13 mouse cellular contexts compared by ENCODE assay signal in the genomic region with DNA sequence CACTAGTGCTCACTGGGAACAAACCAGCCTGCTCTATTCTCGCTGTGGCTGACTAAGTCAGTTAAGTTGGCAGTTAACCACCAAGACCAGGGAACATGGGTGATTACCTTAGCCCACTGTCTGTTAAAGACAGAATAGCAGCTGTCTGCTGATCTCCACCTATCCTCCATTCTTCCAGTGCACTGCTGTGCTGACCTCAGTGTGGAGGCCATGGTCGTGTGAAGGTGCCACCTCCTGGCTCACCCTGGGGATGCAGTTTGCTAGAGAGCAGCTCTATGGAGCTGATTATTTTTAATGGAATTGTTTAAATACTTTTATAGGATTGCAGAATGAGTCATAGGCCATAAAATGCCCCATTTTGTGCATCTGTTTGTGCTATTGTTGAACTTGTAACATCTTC.
DNase-seq lines count a peak whose midpoint lies in the region; TF ChIP-seq lines count a peak whose summit lies in the region.
"Had no signal": no experiment of that assay in that cellular context is flagged by ENCODE, and none has a peak within 500 bp of the region (broad histone marks: within the 10 kb centered on the region; RNA-seq: fewer than 3 reads in every experiment).

No protein-coding gene starts in this region.

- H3K9ac ChIP-seq in MEL (ENCODE audit: control insufficient read depth, low read depth, low read length, poor library complexity, severe bottlenecking), result no peak overlapping the region
- H3K9ac ChIP-seq: heart, embryonic 13.5 days; limb, embryonic 13.5 days; neural tube, embryonic 12.5 days had no signal

- no peak; the same call in 1 of the 2 replicates for TF ChIP-seq RAD21 in MEL (IDR thresholded peaks at IDR 0.05; ENCODE audit: low read depth, low read length)

- no peak for TF ChIP-seq POLR2A in MEL (IDR thresholded peaks at IDR 0.05; ENCODE audit: control insufficient read depth in 1 of 2, insufficient read depth in 1 of 2, low read depth in 1 of 2, low read length in 2 of 2, poor library complexity in 1 of 2)
- TF ChIP-seq POLR2A in embryonic fibroblast, embryonic 13.5 days (IDR thresholded peaks at IDR 0.05; ENCODE audit: low read depth, low read length), result no peak

- peak; percentile 43 for DNase-seq in cerebellum, adult 8-10 months
- no peak for DNase-seq in cerebellum, postnatal 4 days (ENCODE audit: low spot score in 2 of 2)
- DNase-seq in left cerebral cortex, adult 2 months (ENCODE audit: extremely low spot score in 1 of 2, low spot score in 2 of 2), result no peak
- no peak for DNase-seq in left cerebral cortex, postnatal 14 days (ENCODE audit: low spot score in 2 of 2)
- no peak for DNase-seq in MEL (ENCODE audit: low read depth, low spot score)
- no peak for DNase-seq in thymus, postnatal 10 days (ENCODE audit: low spot score in 2 of 2)
- DNase-seq in thymus, adult 18-20 months, result no peak
- DNase-seq: thymus, postnatal 4 days had no signal

- TF ChIP-seq CTCF in left cerebral cortex, adult 2 months (IDR thresholded peaks at IDR 0.05), result peak; percentile 46
- peak in 2 of 3 experiments; percentile 21 to 35; a peak in 3 of 6 replicates for TF ChIP-seq CTCF in MEL (IDR thresholded peaks at IDR 0.05 in 2 of 3, conservative IDR thresholded peaks at IDR 0.05 in 1 of 3; ENCODE audit: control insufficient read depth in 1 of 3, insufficient read depth in 1 of 3, low read depth in 2 of 3, low read length in 3 of 3, poor library complexity in 1 of 3, severe bottlenecking in 1 of 3)
- peak; percentile 87; the same call in 1 of the 2 replicates for TF ChIP-seq CTCF in embryonic fibroblast, embryonic 13.5 days (IDR thresholded peaks at IDR 0.05; ENCODE audit: borderline replicate concordance, insufficient read depth, low read length)

- no peaks in the 10 kb centered on the region for H3K79me2 ChIP-seq in MEL (ENCODE audit: control insufficient read depth, insufficient read depth, low read length, poor library complexity)

- TF ChIP-seq EP300 in MEL (IDR thresholded peaks at IDR 0.05; ENCODE audit: low read depth in 1 of 2, low read length in 2 of 2), result no peak

- no peaks in the 10 kb centered on the region for H3K9me3 ChIP-seq in MEL (replicated peaks; ENCODE audit: insufficient read depth, low read length)
- H3K9me3 ChIP-seq: heart, embryonic 13.5 days; limb, embryonic 13.5 days; neural tube, embryonic 12.5 days had no signal

- no peaks in the 10 kb centered on the region; a peak in 1 of 4 replicates for H3K36me3 ChIP-seq in MEL (ENCODE audit: control insufficient read depth in 1 of 2, insufficient read depth in 2 of 2, low read length in 2 of 2)

- no peaks in the 10 kb centered on the region for H3K27me3 ChIP-seq in MEL (ENCODE audit: control insufficient read depth in 1 of 2, insufficient read depth in 2 of 2, low read length in 2 of 2)
- H3K27me3 ChIP-seq: heart, embryonic 13.5 days; limb, embryonic 13.5 days; neural tube, embryonic 12.5 days had no signal

- H3K27ac ChIP-seq in left cerebral cortex, adult 2 months, result no peak overlapping the region
- no peak overlapping the region for H3K27ac ChIP-seq in MEL (ENCODE audit: control insufficient read depth, low read depth, low read length)
- H3K27ac ChIP-seq in embryonic fibroblast, embryonic 13.5 days (ENCODE audit: insufficient read depth, low read length), result no peak overlapping the region
- H3K27ac ChIP-seq: heart, embryonic 13.5 days; limb, embryonic 13.5 days; neural tube, embryonic 12.5 days had no signal

- no peaks in the 10 kb centered on the region for H3K4me1 ChIP-seq in MEL (ENCODE audit: control insufficient read depth in 1 of 2, insufficient read depth in 2 of 2, low read length in 2 of 2)
- H3K4me1 ChIP-seq in embryonic fibroblast, embryonic 13.5 days (ENCODE audit: control insufficient read depth, insufficient read depth, low read length), result peaks cover 6% of the 10 kb centered on the region; the same call in 1 of the 2 replicates
- H3K4me1 ChIP-seq: limb, embryonic 13.5 days; neural tube, embryonic 12.5 days had no signal

- intact Hi-C loops in left cerebral cortex, adult 2 months (cut with DNase I), result no loop called here
- intact Hi-C loops in left cerebral cortex, postnatal 14 days (cut with DNase I), result no loop called here

- no peak overlapping the region for H3K4me3 ChIP-seq in left cerebral cortex, adult 2 months
- no peak overlapping the region for H3K4me3 ChIP-seq in MEL (ENCODE audit: control insufficient read depth in 1 of 2, insufficient read depth in 1 of 2, low read depth in 2 of 2, low read length in 2 of 2)
- no peak overlapping the region for H3K4me3 ChIP-seq in embryonic fibroblast, embryonic 13.5 days (ENCODE audit: insufficient read depth, low read length)
- H3K4me3 ChIP-seq: erythroblast, embryonic 14.5 days; heart, embryonic 13.5 days; limb, embryonic 13.5 days; neural tube, embryonic 12.5 days had no signal

TF ChIP-seq in MEL, 35 proteins besides CTCF, POLR2A, EP300 and RAD21:
- TF ChIP-seq MAFK (IDR thresholded peaks at IDR 0.05; ENCODE audit: borderline replicate concordance, low read depth, low read length) (no peak), ELF1 (IDR thresholded peaks at IDR 0.05; ENCODE audit: low read depth, low read length) (no peak), ETS1 (IDR thresholded peaks at IDR 0.05; ENCODE audit: low read depth, low read length) (no peak), NELFE (IDR thresholded peaks at IDR 0.05; ENCODE audit: low read depth, low read length) (no peak), CHD1 (IDR thresholded peaks at IDR 0.05; ENCODE audit: low read depth, low read length) (no peak), NRF1 (IDR thresholded peaks at IDR 0.05; ENCODE audit: insufficient read depth, low read depth, low read length, poor library complexity, severe bottlenecking) (no peak), SMC3 (IDR thresholded peaks at IDR 0.05; ENCODE audit: low read depth, low read length) (peak; percentile 28; the same call in 1 of the 2 replicates)
TF ChIP-seq in MEL: peak in this region for 1.

Comparison
In these comparisons a context has a peak if more than half of its experiments do, and no peak if none do; other contexts are left out.
1. CTCF ChIP-seq: peak in every context shown above with its lines; median percentile 87 in embryonic fibroblast, embryonic 13.5 days; 46 in left cerebral cortex, adult 2 months; 28 in MEL.